Mouse (Mus musculus): ENCODE results near the gene Psmb3. TPM values are rescaled to one million over a fixed set of nuclear protein-coding genes. Genes with fewer than 3 reads are reported as not detected.

Gene Psmb3
- total and polyA plus RNA-seq, 3 experiments: 648 to 914 TPM; not detected in 1

DNA sequence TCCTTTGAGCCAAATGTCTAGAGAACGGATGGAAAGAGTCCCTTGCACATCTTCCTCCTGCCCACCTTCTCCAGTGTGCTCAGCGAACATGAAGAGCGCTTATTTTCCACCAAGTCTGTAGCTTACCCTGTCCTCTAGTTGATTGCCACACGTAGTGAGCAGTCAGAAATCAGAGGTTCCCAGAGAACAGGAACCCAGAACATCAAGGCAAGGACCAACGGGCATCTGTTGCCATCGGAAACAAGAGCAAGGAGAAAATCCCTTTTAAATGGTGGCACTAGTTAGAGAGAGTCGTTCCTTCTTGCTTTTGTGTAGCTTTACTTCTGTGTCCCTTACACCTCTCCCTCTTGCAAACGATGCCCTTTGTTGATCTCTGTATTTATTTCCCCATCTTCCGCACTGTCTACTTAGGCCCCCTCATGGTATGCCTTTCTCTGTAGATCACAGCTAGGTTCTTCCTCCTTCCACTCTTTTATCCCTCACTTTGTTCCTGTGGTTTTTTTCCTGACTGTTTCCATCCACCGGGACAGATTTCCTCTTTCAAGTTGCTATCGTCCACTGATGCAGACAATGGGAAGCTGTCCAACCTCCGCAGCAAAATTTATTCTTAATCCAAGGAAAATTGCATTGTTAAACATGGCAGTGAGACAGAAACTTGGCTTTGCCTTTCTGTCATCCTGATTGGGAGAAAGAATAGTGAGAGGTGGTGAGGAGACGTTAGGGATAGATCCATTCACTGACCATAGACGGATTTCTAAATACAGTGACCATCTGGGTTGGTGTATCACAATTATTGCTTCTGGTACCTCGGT lies 1.4 kb upstream of the Psmb3 start:
- Histone ChIP-seq H3K4me3 (ENCODE audit: control insufficient read depth in 1 of 2, insufficient read depth in 1 of 2, low read depth in 2 of 2, low read length in 2 of 2) (peak overlapping the region; percentile 56 to 94), H3K4me1 (ENCODE audit: control insufficient read depth in 1 of 2, insufficient read depth in 2 of 2, low read length in 2 of 2) (peaks cover 0 to 19% of the 10 kb centered on the region in 2 experiments; a peak in 3 of 4 replicates), H3K36me3 (ENCODE audit: control insufficient read depth in 1 of 2, insufficient read depth in 2 of 2, low read length in 2 of 2) (peaks cover 0 to 12% of the 10 kb centered on the region in 2 experiments; a peak in 3 of 4 replicates), H3K9me3 (replicated peaks; ENCODE audit: insufficient read depth, low read length) (no peaks in the 10 kb centered on the region), H3K27ac (ENCODE audit: control insufficient read depth, low read depth, low read length) (peak overlapping the region; percentile 8; the same call in 1 of the 2 replicates), H3K79me2 (ENCODE audit: control insufficient read depth, insufficient read depth, low read length, poor library complexity) (peaks cover 31% of the 10 kb centered on the region), H3K27me3 (ENCODE audit: control insufficient read depth in 1 of 2, insufficient read depth in 2 of 2, low read length in 2 of 2) (no peaks in the 10 kb centered on the region), H3K9ac (ENCODE audit: control insufficient read depth, low read depth, low read length, poor library complexity, severe bottlenecking) (peak overlapping the region; percentile 83)
- TF ChIP-seq MXI1 (IDR thresholded peaks at IDR 0.05; ENCODE audit: low read depth, low read length) (peak; percentile 53), ETS1 (IDR thresholded peaks at IDR 0.05; ENCODE audit: low read depth, low read length) (0 out of 2 replicates have a peak, but pooled peaks have one; percentile 5), MYC (IDR thresholded peaks at IDR 0.05; ENCODE audit: low read depth, low read length) (no peak), UBTF (IDR thresholded peaks at IDR 0.05; ENCODE audit: borderline replicate concordance, insufficient read depth, low read depth, low read length) (0 out of 2 replicates have a peak, but pooled peaks have one; percentile 4), RAD21 (IDR thresholded peaks at IDR 0.05; ENCODE audit: low read depth, low read length) (no peak), CTCF (IDR thresholded peaks at IDR 0.05 in 2 of 3, conservative IDR thresholded peaks at IDR 0.05 in 1 of 3; ENCODE audit: control insufficient read depth in 1 of 3, insufficient read depth in 1 of 3, low read depth in 2 of 3, low read length in 3 of 3, poor library complexity in 1 of 3, severe bottlenecking in 1 of 3) (no peak), USF1 (IDR thresholded peaks at IDR 0.05; ENCODE audit: low read depth, low read length) (0 out of 2 replicates have a peak, but pooled peaks have one; percentile 3), TCF12 (IDR thresholded peaks at IDR 0.05; ENCODE audit: low read depth, low read length) (0 out of 2 replicates have a peak, but pooled peaks have one; percentile 3), CHD1 (IDR thresholded peaks at IDR 0.05; ENCODE audit: low read depth, low read length) (peak; percentile 32), BHLHE40 (IDR thresholded peaks at IDR 0.05; ENCODE audit: borderline replicate concordance, low read depth, low read length) (0 out of 2 replicates have a peak, but pooled peaks have one; percentile 14), ZKSCAN1 (IDR thresholded peaks at IDR 0.05; ENCODE audit: low read depth, low read length) (no peak), EP300 (IDR thresholded peaks at IDR 0.05; ENCODE audit: low read depth in 1 of 2, low read length in 2 of 2) (no peak)
- peak; percentile 81 for DNase-seq (ENCODE audit: low read depth, low spot score)

DNA sequence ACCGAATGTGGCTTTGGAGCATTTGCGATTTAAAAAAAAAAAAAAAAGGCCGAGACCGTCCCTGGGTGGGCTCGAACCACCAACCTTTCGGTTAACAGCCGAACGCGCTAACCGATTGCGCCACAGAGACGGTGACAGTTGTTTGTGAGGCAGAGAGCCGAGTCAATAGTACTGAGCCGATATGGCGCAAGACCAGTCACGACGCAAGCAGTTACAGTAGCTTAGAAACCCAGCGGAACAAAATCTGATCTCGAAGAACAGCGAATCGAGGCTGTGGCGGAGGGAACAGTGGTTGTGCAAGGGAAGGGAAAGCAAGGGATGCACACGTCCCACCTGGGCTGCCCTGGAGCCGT lies 830 bp upstream of the Psmb3 start:
- H3K36me3 ChIP-seq (ENCODE audit: control insufficient read depth in 1 of 2, insufficient read depth in 2 of 2, low read length in 2 of 2): peaks cover 0 to 12% of the 10 kb centered on the region in 2 experiments; a peak in 3 of 4 replicates
- peak overlapping the region; percentile 51 for H3K27ac ChIP-seq (ENCODE audit: control insufficient read depth, low read depth, low read length)
- H3K27me3 ChIP-seq (ENCODE audit: control insufficient read depth in 1 of 2, insufficient read depth in 2 of 2, low read length in 2 of 2): no peaks in the 10 kb centered on the region
- no peaks in the 10 kb centered on the region for H3K9me3 ChIP-seq (replicated peaks; ENCODE audit: insufficient read depth, low read length)
- peaks cover 31% of the 10 kb centered on the region for H3K79me2 ChIP-seq (ENCODE audit: control insufficient read depth, insufficient read depth, low read length, poor library complexity)
- peak overlapping the region; percentile 83 for H3K9ac ChIP-seq (ENCODE audit: control insufficient read depth, low read depth, low read length, poor library complexity, severe bottlenecking)
- H3K4me3 ChIP-seq (ENCODE audit: control insufficient read depth in 1 of 2, insufficient read depth in 1 of 2, low read depth in 2 of 2, low read length in 2 of 2): peak overlapping the region; percentile 72 to 94
- peaks cover 0 to 19% of the 10 kb centered on the region in 2 experiments; a peak in 3 of 4 replicates for H3K4me1 ChIP-seq (ENCODE audit: control insufficient read depth in 1 of 2, insufficient read depth in 2 of 2, low read length in 2 of 2)
- DNase-seq (ENCODE audit: low read depth, low spot score): peak; percentile 93
- TF ChIP-seq HCFC1 (IDR thresholded peaks at IDR 0.05; ENCODE audit: low read depth, low read length) (0 out of 2 replicates have a peak, but pooled peaks have one; percentile 24), TAL1 (IDR thresholded peaks at IDR 0.05; ENCODE audit: low read length) (no peak), SIN3A (IDR thresholded peaks at IDR 0.05; ENCODE audit: low read length) (no peak; the same call in 1 of the 2 replicates), POLR2AphosphoS2 (IDR thresholded peaks at IDR 0.05; ENCODE audit: low read length) (no peak), UBTF (IDR thresholded peaks at IDR 0.05; ENCODE audit: borderline replicate concordance, insufficient read depth, low read depth, low read length) (no peak), RAD21 (IDR thresholded peaks at IDR 0.05; ENCODE audit: low read depth, low read length) (no peak), MEF2A (IDR thresholded peaks at IDR 0.05; ENCODE audit: extremely low read depth, insufficient replicate concordance, low read depth, low read length, poor library complexity, severe bottlenecking) (no peak), SMC3 (IDR thresholded peaks at IDR 0.05; ENCODE audit: low read depth, low read length) (no peak), USF2 (IDR thresholded peaks at IDR 0.05; ENCODE audit: borderline replicate concordance in 1 of 2, insufficient read depth in 1 of 2, low read depth in 1 of 2, low read length in 2 of 2) (no peak), EP300 (IDR thresholded peaks at IDR 0.05; ENCODE audit: low read depth in 1 of 2, low read length in 2 of 2) (no peak), NRF1 (IDR thresholded peaks at IDR 0.05; ENCODE audit: insufficient read depth, low read depth, low read length, poor library complexity, severe bottlenecking) (peak; percentile 28; the same call in 1 of the 2 replicates), ELF1 (IDR thresholded peaks at IDR 0.05; ENCODE audit: low read depth, low read length) (peak; percentile 82), ETS1 (IDR thresholded peaks at IDR 0.05; ENCODE audit: low read depth, low read length) (no peak; the same call in 1 of the 2 replicates), MAX (IDR thresholded peaks at IDR 0.05; ENCODE audit: low read length) (no peak), JUND (IDR thresholded peaks at IDR 0.05; ENCODE audit: low read depth, low read length) (no peak), MYC (IDR thresholded peaks at IDR 0.05; ENCODE audit: low read depth, low read length) (no peak), NELFE (IDR thresholded peaks at IDR 0.05; ENCODE audit: low read depth, low read length) (no peak), RCOR1 (IDR thresholded peaks at IDR 0.05; ENCODE audit: low read depth, low read length) (no peak), E2F4 (IDR thresholded peaks at IDR 0.05; ENCODE audit: borderline replicate concordance, low read depth, low read length) (no peak), POLR2AphosphoS5 (IDR thresholded peaks at IDR 0.05; ENCODE audit: borderline replicate concordance, low read depth, low read length) (no peak)

All from MEL (cell line).